Mouse (Mus musculus) CD4-positive, CD25-positive, alpha-beta regulatory T cell, adult 4 months (primary cell): ENCODE data around the gene Akna. TPM values are rescaled to one million over a fixed set of nuclear protein-coding genes. Genes with fewer than 3 reads are reported as not detected.

ENCODE experiments used
- ATAC-seq: one replicate; pipeline ENCODE4 v1.8.0; 2017
- polyA plus RNA-seq, 2 experiments: library from polyadenylated mRNA; unstranded; fragments of 100-300 nt; shearing (Covaris generic); gene quantifications; one replicate each; pipeline ENCODE4 v1.2.1; 2017

The Akna gene
- polyA plus RNA-seq, 2 experiments from 2014 or later, result 95.9 to 158 TPM

GRCm38 (mm10) chr4:63409908-63410582, 6.9 kb upstream of the Akna start:
- peak; percentile 63 for ATAC-seq

GRCm38 (mm10) chr4:63409317-63409907, 6.3 kb upstream of the Akna start:
- peak; percentile 5 for ATAC-seq

GRCm38 (mm10) chr4:63408649-63409048, 5.5 kb upstream of the Akna start:
- ATAC-seq, result peak; percentile 18

GRCm38 (mm10) chr4:63408247-63408646, 5.1 kb upstream of the Akna start:
- no peak for ATAC-seq

- no peak for ATAC-seq
These were observed 2.5 kb upstream of the Akna start for GRCm38 (mm10) chr4:63405683-63406082.

GRCm38 (mm10) chr4:63405051-63405450, 1.9 kb upstream of the Akna start:
- peak; percentile 19 for ATAC-seq

GRCm38 (mm10) chr4:63404205-63404604, 1.1 kb upstream of the Akna start:
- ATAC-seq, result peak; percentile 60

GRCm38 (mm10) chr4:63402558-63402957, 596 bp downstream of the Akna start:
- ATAC-seq, result no peak

- no peak for ATAC-seq
These were observed 1.1 kb downstream of the Akna start for GRCm38 (mm10) chr4:63402056-63402455.

GRCm38 (mm10) chr4:63401620-63402019, 1.5 kb downstream of the Akna start:
- no peak for ATAC-seq

- peak; percentile 13 for ATAC-seq
These were observed 2.4 kb downstream of the Akna start for GRCm38 (mm10) chr4:63400541-63401306.

GRCm38 (mm10) chr4:63399691-63400270, 3.4 kb downstream of the Akna start:
- ATAC-seq, result no peak

GRCm38 (mm10) chr4:63398854-63399609, 4.1 kb downstream of the Akna start:
- peak; percentile 53 for ATAC-seq

- ATAC-seq, result no peak
These were observed 5.1 kb downstream of the Akna start for GRCm38 (mm10) chr4:63397981-63398537.

- peak; percentile 78 for ATAC-seq
These were observed 11.8 kb downstream of the Akna start for GRCm38 (mm10) chr4:63391322-63391721.

- ATAC-seq, result no peak
These were observed 13.1 kb downstream of the Akna start for GRCm38 (mm10) chr4:63389887-63390528.

GRCm38 (mm10) chr4:63389121-63389886, 13.8 kb downstream of the Akna start:
- peak; percentile 42 for ATAC-seq

GRCm38 (mm10) chr4:63388029-63388428, 15.1 kb downstream of the Akna start:
- no peak for ATAC-seq

GRCm38 (mm10) chr4:63385784-63386183, 17.4 kb downstream of the Akna start:
- peak; percentile 83 for ATAC-seq

GRCm38 (mm10) chr4:63385253-63385652, 17.9 kb downstream of the Akna start:
- ATAC-seq, result peak; percentile 7

- no peak for ATAC-seq
These were observed 18.9 kb downstream of the Akna start for GRCm38 (mm10) chr4:63384262-63384661.
